Mouse (Mus musculus): ENCODE data around the gene 1700029F12Rik.
A peak's percentile ranks its signal among the peaks of the same experiment; 100 is the strongest.
"Not testable (repeated sequence)": the region's sequence is repeated elsewhere in the genome, so short reads cannot be mapped to it uniquely, and the experiment has no call there.

The 1700029F12Rik gene

DNA sequence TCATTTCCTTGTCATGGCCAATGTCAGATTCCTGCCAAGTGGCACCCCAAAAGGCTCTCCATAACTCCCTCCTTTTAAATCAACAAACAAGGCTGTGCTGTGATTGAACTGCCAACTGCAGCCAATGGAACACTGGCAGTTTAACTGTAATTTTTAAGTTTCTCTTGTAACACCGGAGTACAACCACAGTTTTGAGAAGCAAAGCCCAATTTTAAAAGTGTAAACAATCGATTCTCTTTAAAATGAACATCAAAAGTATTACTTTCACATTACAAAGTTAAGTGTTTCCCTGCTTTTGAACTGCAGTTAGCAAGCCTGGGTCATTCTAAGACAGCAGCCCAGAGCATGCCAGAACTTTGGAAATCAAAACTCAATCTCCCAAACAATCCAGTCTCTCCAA, at the start of gene 1700029F12Rik:
Gene 1700029F12Rik (minus strand): TSS at position 101 of the 400 bp plus-strand sequence.
- no peak for DNase-seq

DNA sequence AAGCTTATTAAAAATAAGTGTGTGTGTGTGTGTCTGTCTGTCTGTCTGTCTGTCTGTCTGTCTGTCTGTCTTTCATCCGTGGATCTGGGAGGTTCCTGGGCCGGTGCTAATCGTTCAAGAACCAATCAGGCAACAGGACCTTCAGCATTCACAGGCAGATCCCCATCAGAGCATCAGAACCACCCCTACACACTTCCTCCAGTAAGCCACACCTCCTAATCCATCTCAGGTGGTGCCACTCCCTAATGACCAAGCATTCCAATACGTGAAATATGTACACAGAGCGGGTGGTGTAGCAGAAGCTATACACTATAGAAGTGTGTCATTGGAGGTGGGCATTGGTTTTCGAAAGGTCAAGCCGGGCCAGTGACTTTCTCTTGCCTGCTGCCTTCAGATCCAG, 48.3 kb upstream of the 1700029F12Rik start:
- DNase-seq = no peak

GRCm38 (mm10) chr13:97080615-97081014, 46.5 kb upstream of the 1700029F12Rik start:
- DNase-seq = no peak

DNA sequence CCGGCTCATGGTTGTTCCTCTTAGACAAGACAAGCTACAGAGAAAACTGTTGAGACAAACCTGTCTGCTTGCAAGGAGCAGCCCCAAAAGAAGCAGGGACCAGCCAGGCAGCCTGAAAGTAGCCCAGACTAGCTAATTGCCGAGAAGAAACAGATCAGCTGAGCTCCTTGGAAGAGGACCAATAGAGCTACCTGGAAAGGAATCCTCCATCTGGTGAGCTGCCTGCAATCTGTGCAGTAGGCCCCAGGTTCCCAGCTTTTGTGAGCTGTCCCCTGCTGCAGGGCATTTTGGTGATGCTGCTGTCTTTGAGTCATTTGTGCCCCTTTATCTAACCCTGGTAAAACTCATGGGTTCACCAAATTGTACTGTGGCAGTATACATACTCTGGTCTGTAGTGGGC, 46.0 kb upstream of the 1700029F12Rik start:
- no peak for DNase-seq

DNA sequence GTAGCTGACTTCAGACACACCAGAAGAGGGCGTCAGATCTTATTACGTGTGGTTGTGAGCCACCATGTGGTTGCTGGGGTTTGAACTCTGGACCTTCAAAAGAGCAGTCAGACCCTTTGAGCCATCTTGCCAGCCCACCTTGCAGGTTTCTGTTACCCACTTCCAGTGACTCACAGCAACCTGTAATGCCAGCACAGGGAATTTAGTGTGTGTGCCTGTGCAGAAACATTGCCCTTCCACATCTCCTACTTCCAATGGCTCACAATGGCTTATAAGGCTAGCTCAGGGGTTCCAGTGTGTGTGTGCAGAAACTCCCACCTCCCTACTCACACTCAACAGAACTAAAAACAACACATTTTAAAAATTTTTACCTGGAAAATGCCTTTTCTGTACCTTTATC, 43.4 kb upstream of the 1700029F12Rik start:
- no peak for DNase-seq

GRCm38 (mm10) chr13:97073497-97073896, 39.3 kb upstream of the 1700029F12Rik start:
- DNase-seq = no peak

GRCm38 (mm10) chr13:97071626-97072241, 37.6 kb upstream of the 1700029F12Rik start:
- DNase-seq = peak; percentile 50

DNA sequence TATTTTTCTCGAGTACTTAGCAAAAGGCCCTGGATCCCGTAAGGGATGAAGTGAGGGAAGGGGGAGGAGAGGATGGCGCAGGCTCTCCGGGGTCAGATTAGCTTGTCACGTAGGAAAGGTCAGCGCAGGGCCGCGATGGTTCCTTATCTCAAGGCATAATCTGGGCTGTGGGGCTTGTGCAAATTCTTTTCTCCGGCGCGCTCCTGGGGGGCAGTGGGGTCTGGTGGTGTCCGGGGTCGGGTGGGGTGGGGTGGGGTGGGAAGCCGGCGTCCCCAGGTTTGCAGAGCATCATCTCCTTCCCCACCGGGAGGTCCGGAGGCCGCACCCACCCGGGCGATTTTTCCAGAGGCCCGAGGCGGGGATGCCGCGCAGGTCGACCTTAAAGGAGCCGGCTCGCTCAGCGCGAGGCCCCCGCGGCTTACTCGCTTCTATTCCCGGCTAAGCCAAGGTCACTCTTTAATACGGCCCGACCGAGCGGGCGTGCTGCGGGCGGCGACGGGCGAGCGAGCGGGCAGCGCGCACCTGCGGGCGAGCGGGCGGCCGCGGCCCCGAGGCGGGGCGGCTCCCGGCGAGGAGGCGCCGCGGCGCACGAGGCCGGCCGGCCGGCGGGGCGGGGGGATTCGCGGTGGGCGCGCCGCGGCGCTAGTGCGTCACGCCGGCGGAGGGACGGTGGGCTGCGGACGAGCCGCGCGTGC, 36.9 kb upstream of the 1700029F12Rik start:
- DNase-seq = peak; percentile 36

DNA sequence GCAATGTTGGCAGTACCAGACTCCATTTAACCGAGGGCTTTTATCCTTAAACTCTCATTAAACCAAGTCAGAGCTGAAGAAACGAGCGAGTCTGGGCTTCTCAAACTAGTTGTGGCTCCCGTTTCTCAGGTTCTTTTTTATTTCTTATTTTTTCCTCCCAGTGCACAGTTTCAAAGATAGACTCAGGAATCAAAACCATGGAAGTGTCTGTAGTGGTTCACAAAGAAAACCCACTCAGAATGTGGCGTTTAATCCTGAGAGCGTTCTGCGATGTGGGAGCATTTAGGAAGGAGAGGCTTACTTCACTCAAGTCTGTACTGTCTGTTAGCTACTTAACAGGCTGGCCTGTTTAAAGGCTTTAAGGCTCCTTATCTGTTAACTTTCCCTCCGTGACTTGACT, 34.0 kb upstream of the 1700029F12Rik start:
- no peak for DNase-seq

- DNase-seq = no peak
These were observed 33.5 kb upstream of the 1700029F12Rik start for GRCm38 (mm10) chr13:97067691-97068090.

- DNase-seq = no peak
These were observed 32.7 kb upstream of the 1700029F12Rik start, which contains the start of gene Fam169a for GRCm38 (mm10) chr13:97066649-97067550. Gene Fam169a, plus strand, starts transcription at chr13:97067286.

GRCm38 (mm10) chr13:97064844-97065621, 30.9 kb upstream of the 1700029F12Rik start:
- not testable (repeated sequence) for DNase-seq

GRCm38 (mm10) chr13:97064413-97064812, 30.3 kb upstream of the 1700029F12Rik start:
- no peak for DNase-seq

- no peak for DNase-seq
These were observed 29.3 kb upstream of the 1700029F12Rik start for GRCm38 (mm10) chr13:97063431-97063830.

DNA sequence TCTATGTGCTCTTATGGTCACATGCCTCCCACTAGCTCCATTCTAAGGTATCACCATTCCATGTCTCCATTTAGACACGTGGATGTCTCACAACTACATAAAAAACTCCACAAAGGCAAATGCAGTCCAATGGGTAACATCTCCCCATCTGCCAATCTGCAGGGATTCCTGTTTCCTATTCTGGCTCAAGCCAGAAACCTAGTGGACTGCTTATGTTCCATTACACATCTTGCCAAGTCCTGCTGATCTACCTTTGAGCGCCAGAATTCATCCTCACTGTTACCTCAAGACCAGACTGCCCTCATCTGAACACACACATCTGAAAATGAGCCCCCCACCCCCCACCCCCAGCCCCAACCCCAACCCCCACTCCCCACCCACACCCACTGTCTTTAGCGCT, 28.0 kb upstream of the 1700029F12Rik start:
- no peak for DNase-seq

- DNase-seq = no peak
These were observed 26.2 kb upstream of the 1700029F12Rik start for GRCm38 (mm10) chr13:97060331-97060730.

- DNase-seq = no peak
These were observed 25.6 kb upstream of the 1700029F12Rik start for GRCm38 (mm10) chr13:97059746-97060145.

DNA sequence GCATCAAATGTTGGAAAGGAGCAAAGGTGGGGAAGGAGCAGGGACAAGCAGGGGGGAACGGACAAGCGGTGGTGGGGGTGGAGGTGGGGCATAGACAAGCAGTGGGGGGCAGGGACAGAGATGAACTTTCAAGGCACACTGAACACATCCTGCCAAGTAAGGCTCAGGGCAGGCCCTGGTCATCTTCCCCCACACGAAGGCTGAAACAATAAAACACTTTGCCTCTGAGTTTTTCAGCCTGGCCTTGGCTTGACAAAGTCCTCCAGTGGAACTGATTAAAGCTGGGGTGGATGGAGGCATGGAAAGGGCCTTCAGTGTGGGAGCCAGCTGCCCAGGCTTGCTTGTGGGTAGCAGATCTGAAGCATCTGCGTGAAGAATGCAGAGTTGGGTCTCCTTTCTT, 23.7 kb upstream of the 1700029F12Rik start:
- DNase-seq = no peak

DNA sequence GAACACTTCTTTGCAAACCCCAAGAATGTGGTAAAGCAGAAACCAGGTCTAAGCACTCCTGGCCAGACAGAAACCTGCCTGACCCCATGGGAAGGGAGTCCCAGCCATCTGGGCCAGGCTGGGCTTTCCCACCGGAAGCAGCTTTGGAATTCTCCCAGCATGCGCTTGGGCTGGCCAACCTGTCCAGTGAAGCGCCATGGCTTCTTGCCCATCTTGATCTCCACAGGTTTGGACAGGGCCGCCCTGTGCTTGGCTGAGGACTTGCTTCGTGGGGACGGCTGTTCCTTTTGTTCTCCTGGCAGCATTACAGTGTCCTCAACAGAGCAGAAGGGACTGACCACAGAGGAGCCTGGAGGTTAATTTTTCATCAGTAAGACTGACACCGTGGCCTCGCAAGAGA, 19.7 kb upstream of the 1700029F12Rik start:
- no peak for DNase-seq

GRCm38 (mm10) chr13:97052667-97053066, 18.5 kb upstream of the 1700029F12Rik start:
- DNase-seq = peak; percentile 77

GRCm38 (mm10) chr13:97051158-97051557, 17.0 kb upstream of the 1700029F12Rik start:
- DNase-seq = peak; percentile 4

DNA sequence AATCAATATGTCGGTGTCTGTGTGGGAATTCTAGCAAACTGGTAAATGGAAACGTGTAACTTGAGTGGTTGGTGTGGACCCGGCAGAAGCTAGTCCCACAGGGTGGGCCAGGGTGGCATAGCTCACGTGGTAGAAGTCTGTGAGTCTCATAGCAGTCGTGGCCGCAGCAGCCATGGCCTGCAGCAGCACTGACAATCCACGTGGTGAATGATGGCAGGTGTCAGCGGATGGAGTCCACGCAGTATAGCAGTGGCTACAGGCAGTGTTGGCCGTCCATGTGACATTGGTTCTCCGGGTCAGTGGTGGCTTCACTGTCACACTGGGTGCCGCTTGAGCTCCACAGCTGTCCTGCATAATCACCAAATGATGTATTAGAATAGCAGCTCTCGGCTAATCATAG, 4.1 kb downstream of the 1700029F12Rik start:
- no peak for DNase-seq

DNA sequence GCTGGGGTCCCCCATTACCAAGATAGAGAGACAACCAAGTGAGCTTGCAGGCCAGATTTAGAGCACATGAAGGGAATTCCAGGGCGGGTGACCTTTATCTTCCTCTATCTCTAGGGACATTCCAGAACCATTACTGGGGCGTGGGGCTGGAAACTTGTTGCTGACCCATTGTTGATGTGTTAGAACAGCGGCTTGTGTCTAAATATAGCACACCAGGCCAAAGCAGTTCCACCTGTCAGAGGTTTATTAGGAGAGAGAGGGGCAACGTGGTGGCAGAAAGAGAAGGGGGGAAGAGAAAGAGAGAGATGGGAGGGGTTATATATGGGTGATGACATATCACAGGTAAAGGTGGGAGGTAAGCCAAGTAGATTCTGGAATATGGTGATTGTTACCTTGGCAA, 12.3 kb downstream of the 1700029F12Rik start:
- DNase-seq = no peak

Measured in right cerebral cortex, adult 18-20 months (tissue).